Mouse (Mus musculus) megakaryocyte, embryonic 14.5 days (primary cell): ENCODE measurements around the gene Fez2.

Experiments used
- FLI1 ChIP-seq: IDR thresholded peaks from 2 replicates; pipeline ENCODE4 v1.6.1; 2012; ENCODE audit warnings: low read length, inconsistent platforms, mixed read lengths
- GATA1 ChIP-seq: IDR thresholded peaks from 3 replicates; pipeline ENCODE4 v1.6.1; 2012; ENCODE audit warnings: mixed read lengths, low read length, inconsistent platforms, borderline replicate concordance

DNA sequence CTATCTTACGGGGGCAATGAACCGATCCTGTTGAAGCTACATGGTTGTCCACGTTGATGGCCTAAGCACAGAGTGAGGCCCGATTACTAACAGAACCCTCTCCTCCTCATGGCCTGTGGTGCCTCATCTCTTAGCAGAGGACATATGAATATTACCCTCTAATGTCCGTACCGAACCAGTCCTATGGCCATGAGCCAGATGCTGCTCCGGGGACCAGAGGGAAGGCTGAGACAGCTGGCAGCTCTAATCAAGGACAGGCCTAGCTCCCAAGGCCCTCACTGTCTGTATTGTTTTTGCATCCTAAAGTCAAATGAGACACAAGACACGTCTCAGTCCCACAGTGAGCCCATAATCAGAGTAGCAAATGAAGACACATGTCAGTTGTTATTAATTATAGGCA, 62.3 kb downstream of the Fez2 start:
- TF ChIP-seq GATA1 = no peak
- no peak for TF ChIP-seq FLI1
